Mouse (Mus musculus) liver, embryonic 11.5 days (tissue): ENCODE measurements around the gene Trip12. TPM values are rescaled to one million over a fixed set of nuclear protein-coding genes. Genes with fewer than 3 reads are reported as not detected.

ENCODE experiments used
- ATAC-seq: fragments of 200-750 bp; cut with Nextera tagmentation; replicated peaks from 2 replicates; pipeline ENCODE4 v1.8.0; 2017; ENCODE audit warnings: moderate number of reproducible peaks, mild to moderate bottlenecking, moderate TSS enrichment, moderate library complexity; ENCODE audit not compliant: low FRiP score
- DNase-seq: peaks from one replicate; pipeline ENCODE4 v3.0.0-alpha.2; 2017; ENCODE audit warnings: low spot score
- H3K27ac ChIP-seq: fragments of 300-500 bp; sonication (generic); 2 replicates; pipeline ENCODE4 v1.5.1; 2014; ENCODE audit warnings: mild to moderate bottlenecking, low read depth, low read length, control low read depth
- H3K27me3 ChIP-seq: fragments of 300-500 bp; sonication (generic); replicated peaks from 2 replicates; pipeline ENCODE4 v1.6.1; 2014; ENCODE audit warnings: low read length, mixed read lengths; ENCODE audit not compliant: control insufficient read depth, insufficient read depth
- H3K36me3 ChIP-seq: fragments of 300-500 bp; sonication (generic); 2 replicates; pipeline ENCODE4 v1.6.1; 2014; ENCODE audit warnings: mild to moderate bottlenecking, low read length, moderate library complexity, mixed read lengths; ENCODE audit not compliant: control insufficient read depth, insufficient read depth
- H3K4me1 ChIP-seq: fragments of 300-500 bp; sonication (generic); replicated peaks from 2 replicates; pipeline ENCODE4 v1.6.1; 2014; ENCODE audit warnings: low read length, mixed read lengths; ENCODE audit not compliant: control insufficient read depth, insufficient read depth
- H3K4me2 ChIP-seq: fragments of 300-500 bp; sonication (generic); 2 replicates; pipeline ENCODE4 v1.6.1; 2014; ENCODE audit warnings: mild to moderate bottlenecking, control low read depth, moderate library complexity
- H3K4me3 ChIP-seq: fragments of 300-500 bp; sonication (generic); 2 replicates; pipeline ENCODE4 v1.5.1; 2014; ENCODE audit warnings: low read depth, low read length, control low read depth
- H3K9ac ChIP-seq: fragments of 300-500 bp; sonication (generic); 2 replicates; pipeline ENCODE4 v1.6.1; 2014; ENCODE audit warnings: low read depth, low read length, control low read depth
- H3K9me3 ChIP-seq: fragments of 300-500 bp; sonication (generic); 2 replicates; pipeline ENCODE4 v1.6.1; 2016; ENCODE audit warnings: low read length, inconsistent platforms, mixed read lengths; ENCODE audit not compliant: control insufficient read depth
- WGBS: fragments of 180-500 bp; shearing (Covaris S2); extraction: QIAGEN DNeasy Blood & Tissue Kit; methylation state at CpG from one replicate; pipeline ENCODE4 v1.1.7; 2014; 5-methylcytosine and 5-hydroxymethylcytosine counted together
- polyA plus RNA-seq: library from polyadenylated mRNA; unstranded; fragments of >200 nt; fragmentation: Nextera tagmentation; extraction: Ambion mirVana; gene quantifications from 2 replicates; pipeline ENCODE4 v1.2.1, GENCODE M21; 2014

Gene Trip12
- polyA plus RNA-seq, 1 experiment from 2014 or later = 78.1 TPM

DNA sequence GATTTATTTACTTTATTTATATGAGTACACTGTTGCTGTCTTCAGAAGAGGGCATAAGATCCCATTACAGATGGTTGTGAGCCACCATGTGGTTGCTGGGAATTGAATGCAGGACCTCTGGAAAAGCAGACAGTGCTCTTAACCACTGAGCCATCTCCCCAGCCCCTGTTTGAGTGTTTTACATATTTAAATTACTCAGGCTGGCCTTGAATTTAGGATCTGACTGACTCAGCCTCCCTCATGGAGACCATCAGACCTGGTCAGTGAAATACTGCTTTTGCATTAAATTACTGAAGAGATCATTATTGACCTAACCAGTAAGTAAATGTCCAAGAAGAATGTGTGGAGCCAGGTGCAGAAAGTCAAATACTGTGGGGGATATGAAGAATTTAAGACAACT is 28.0 kb upstream of the Trip12 start:
- H3K36me3 ChIP-seq = no peaks in the 10 kb centered on the region
- DNase-seq (no peak), ATAC-seq (no peak)
- H3K4me3 ChIP-seq = no peak overlapping the region
- H3K9me3 ChIP-seq = no peaks in the 10 kb centered on the region
- no peak overlapping the region for H3K9ac ChIP-seq
- H3K4me1 ChIP-seq = peaks cover 4% of the 10 kb centered on the region; the same call in 1 of the 2 replicates
- no peak overlapping the region for H3K4me2 ChIP-seq
- H3K27ac ChIP-seq = no peak overlapping the region
- H3K27me3 ChIP-seq = no peaks in the 10 kb centered on the region

DNA sequence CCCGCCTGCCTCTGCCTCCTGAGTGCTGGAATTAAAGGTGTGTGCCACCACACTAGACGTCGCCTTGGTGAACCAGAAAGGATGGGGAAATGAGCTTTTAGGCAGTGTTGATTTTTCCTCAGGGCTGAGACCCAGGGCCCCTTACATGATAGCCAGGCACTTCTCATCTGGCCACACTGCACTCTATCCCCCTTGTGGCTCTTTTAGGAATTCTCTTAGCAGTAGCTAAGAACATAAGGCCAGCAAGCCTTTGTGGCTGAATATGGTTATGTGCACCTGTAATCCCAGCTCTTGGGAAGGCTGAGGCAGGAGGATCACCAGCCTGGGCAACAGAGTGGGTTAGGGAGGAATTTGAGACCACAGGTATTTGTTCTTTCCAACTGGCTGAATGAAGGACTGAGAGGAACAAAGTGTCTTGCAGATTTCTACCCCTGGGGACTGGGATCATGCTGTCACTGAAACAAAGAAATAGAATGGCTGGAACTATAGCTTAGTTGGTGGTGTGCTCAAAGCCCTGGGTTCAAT is 26.5 kb upstream of the Trip12 start:
- Histone ChIP-seq H3K4me3 (no peak overlapping the region), H3K36me3 (no peaks in the 10 kb centered on the region), H3K4me1 (no peaks in the 10 kb centered on the region), H3K27ac (no peak overlapping the region), H3K9me3 (no peaks in the 10 kb centered on the region), H3K4me2 (no peak overlapping the region), H3K9ac (no peak overlapping the region), H3K27me3 (no peaks in the 10 kb centered on the region)
- 95% methylated on average over 3 of the region's 3 CpGs for WGBS
- ATAC-seq = no peak
- no peak for DNase-seq

DNA sequence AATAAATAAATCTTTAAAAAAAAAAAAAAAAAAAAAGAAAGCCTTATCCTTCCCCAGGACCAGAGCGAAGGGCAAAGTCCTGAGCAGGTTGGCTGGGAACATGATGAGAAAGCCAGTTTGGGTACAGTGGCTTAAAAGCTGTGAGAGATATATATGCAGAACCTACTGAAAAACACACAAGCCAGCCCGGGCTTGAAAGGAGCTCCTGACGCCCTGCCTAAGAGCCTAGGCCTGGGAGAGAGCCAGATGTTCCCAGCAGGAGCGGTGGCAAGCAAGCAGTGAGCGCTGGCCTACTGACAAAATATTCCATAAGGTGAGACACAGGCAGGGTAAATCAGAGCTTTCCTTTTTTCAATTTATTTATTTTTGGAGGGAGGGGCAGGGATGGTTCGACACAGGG is 25.9 kb upstream of the Trip12 start:
- WGBS = 93% methylated on average over 6 of the region's 6 CpGs
- Histone ChIP-seq H3K9ac (no peak overlapping the region), H3K9me3 (no peaks in the 10 kb centered on the region), H3K27me3 (no peaks in the 10 kb centered on the region), H3K4me1 (peaks cover 2% of the 10 kb centered on the region; the same call in 1 of the 2 replicates), H3K36me3 (no peaks in the 10 kb centered on the region), H3K4me2 (no peak overlapping the region), H3K4me3 (no peak overlapping the region), H3K27ac (no peak overlapping the region)
- no peak for ATAC-seq
- no peak for DNase-seq

DNA sequence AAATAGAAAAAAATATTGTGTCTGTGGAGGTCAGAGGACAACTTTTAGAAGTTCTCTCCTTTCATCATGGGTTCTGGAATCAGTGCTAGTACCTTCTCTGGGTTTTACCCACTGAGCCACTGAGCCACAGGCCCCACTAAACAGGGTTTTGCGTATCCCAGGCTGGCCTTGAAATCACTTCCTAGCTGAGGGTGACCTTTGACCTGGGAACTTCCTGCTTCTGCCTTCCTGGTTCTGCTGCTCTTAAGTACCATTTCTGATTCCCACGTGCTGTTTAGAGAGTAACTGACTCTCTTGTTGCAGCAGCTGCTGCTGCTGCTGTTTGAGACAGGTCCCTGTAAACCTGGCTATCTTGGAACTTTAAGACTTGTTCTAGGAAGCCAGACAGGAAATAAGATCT is 24.3 kb upstream of the Trip12 start:
- Histone ChIP-seq H3K27me3 (no peaks in the 10 kb centered on the region), H3K4me2 (no peak overlapping the region), H3K9me3 (no peaks in the 10 kb centered on the region), H3K4me3 (no peak overlapping the region), H3K36me3 (no peaks in the 10 kb centered on the region), H3K4me1 (peaks cover 12% of the 10 kb centered on the region; the same call in 1 of the 2 replicates), H3K9ac (no peak overlapping the region), H3K27ac (no peak overlapping the region)
- no peak for ATAC-seq
- no peak for DNase-seq
- 53% methylated on average over 2 of the region's 2 CpGs for WGBS

DNA sequence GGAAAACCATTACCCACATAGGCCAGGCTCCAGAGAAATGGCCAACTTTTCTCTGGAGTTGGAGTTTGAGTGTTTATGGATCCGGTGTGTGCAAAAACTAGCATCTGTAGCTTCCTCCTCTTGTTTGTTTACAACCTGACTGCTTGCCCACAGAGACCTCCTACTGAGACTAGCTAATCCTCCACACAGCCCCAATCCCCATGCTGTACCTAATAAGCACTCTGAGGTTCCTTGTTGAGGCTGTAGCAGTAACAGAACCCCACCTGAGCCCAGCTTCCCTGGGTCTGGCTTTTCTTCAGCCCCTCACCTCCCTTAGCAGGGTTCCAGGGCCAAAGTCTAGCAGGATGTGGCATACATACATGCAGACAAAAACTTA is 20.9 kb upstream of the Trip12 start:
- no peak overlapping the region for H3K9ac ChIP-seq
- no peaks in the 10 kb centered on the region for H3K27me3 ChIP-seq
- no peaks in the 10 kb centered on the region for H3K9me3 ChIP-seq
- 56% methylated on average over 1 of the region's 1 CpGs for WGBS
- no peaks in the 10 kb centered on the region for H3K36me3 ChIP-seq
- H3K27ac ChIP-seq = no peak overlapping the region
- H3K4me3 ChIP-seq = no peak overlapping the region
- peaks cover 12% of the 10 kb centered on the region; the same call in 1 of the 2 replicates for H3K4me1 ChIP-seq
- H3K4me2 ChIP-seq = no peak overlapping the region
- ATAC-seq (no peak), DNase-seq (no peak)

DNA sequence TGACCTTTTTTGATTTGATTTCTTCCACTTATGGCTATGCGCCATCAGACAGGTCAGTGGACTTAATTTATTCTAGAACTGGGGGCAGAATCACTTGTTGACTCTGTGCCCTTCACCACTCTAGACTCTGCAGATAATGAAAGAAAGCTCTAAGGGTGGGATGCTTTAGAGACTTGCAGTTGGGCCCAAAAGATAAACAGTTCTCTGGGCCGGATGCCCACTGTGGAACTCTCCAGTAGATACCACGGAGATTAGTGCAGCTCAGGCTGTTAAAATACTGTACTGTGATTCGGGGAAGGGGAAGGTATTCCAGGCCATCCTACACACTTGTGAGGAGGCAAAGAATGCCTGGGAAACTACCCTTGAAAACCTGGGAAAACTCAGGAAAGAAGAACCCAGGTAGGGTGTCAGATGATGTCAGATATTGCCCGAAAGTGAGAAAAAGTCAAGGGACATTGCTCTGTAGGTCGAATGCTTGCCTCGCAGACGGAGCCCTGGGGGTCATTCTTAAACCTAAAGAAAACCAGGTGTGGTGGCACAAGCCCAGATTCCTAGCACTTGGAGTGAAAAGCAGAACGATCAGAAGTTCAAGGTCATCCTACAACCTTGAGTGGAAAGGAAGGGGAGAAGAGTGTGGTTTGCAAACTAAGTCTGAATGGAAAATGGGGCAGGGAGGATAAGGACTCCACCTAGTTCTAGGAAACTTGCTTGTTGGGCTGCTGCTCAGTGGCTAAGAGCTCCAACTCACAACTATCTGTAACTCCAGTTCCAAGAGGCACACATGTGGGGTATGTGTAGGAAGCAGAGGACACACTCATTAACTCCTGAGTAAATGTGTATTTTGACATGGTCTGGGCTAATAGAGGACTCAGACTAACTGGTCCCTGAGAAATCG is 20.3 kb upstream of the Trip12 start:
- Histone ChIP-seq H3K27ac (no peak overlapping the region), H3K4me2 (no peak overlapping the region)

DNA sequence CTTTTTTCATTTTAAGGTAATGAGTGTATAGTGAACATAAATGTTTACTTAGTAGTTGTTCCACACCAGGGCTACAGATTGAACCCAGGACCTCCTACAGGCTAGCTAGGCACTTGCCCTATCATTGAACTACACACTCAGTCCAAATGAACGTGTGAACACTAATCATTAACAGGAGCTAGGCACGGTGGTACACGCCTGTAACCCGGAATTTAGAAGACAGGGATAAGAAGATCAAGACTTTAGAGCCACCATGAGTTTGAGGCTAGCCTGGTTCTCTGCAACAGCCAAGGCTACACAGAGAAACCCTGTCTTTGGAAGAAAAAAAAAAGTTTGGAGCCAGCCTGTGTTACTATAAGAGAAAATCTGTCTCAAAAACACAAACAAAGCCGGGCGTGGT is 19.3 kb upstream of the Trip12 start:
- Histone ChIP-seq H3K4me2 (no peak overlapping the region), H3K4me1 (peaks cover 12% of the 10 kb centered on the region; the same call in 1 of the 2 replicates), H3K9ac (no peak overlapping the region), H3K36me3 (no peaks in the 10 kb centered on the region), H3K27ac (no peak overlapping the region), H3K9me3 (no peaks in the 10 kb centered on the region), H3K27me3 (no peaks in the 10 kb centered on the region), H3K4me3 (no peak overlapping the region)
- WGBS = 81% methylated on average over 6 of the region's 6 CpGs
- DNase-seq = no peak
- ATAC-seq = no peak

More for the DNA sequence above, 20.3 kb upstream of the Trip12 start:
- Histone ChIP-seq H3K9ac (no peak overlapping the region), H3K36me3 (no peaks in the 10 kb centered on the region), H3K27me3 (no peaks in the 10 kb centered on the region), H3K4me3 (no peak overlapping the region), H3K9me3 (no peaks in the 10 kb centered on the region), H3K4me1 (peaks cover 12% of the 10 kb centered on the region; the same call in 1 of the 2 replicates)
- 63% methylated on average over 10 of the region's 10 CpGs for WGBS
- ATAC-seq (peak; percentile 77), DNase-seq (no peak)

DNA sequence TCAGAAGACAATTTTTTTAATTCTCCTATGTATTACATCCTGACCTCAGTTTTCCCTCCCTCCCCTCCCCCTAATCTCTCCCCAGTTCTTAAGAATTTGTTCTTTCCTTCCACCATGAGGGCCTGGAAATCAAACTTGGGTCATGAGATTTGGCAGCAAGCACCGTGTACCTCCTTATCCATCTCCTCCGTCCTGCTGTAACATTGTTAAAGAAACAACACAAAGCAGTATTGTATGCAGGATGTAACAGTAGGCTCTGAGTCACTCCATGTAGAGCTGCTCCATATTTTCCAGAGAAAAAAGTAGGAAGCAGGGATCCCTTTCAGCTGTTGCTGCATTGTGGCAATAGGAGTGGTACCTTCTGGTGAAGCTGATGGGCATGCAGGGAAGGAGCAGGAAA is 15.4 kb upstream of the Trip12 start:
- DNase-seq (no peak), ATAC-seq (no peak)
- H3K9ac ChIP-seq = no peak overlapping the region
- H3K36me3 ChIP-seq = no peaks in the 10 kb centered on the region
- no peaks in the 10 kb centered on the region for H3K27me3 ChIP-seq
- H3K4me1 ChIP-seq = peaks cover 24% of the 10 kb centered on the region
- no peak overlapping the region for H3K4me2 ChIP-seq
- no peak overlapping the region for H3K4me3 ChIP-seq
- 81% methylated on average over 2 of the region's 2 CpGs for WGBS
- H3K27ac ChIP-seq = no peak overlapping the region
- no peaks in the 10 kb centered on the region for H3K9me3 ChIP-seq

DNA sequence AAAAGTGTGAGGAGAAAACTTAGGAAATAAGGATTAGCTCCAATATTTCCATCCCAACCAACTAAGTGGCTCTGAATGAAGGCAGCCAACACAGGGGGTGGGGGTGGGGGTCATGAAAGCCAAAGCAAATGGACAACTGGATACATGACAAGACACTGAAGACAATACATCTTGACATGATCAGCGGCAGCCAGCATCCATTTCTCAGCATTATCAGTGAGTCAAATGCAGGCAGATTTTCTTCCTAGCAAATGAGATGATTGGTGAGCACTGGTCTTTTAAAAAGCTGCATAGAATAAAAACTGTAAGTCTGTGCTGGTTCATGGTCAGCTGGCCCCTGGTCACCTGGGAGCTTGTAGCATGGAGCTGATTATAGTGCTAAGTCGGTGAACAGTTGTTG is 14.7 kb upstream of the Trip12 start:
- Histone ChIP-seq H3K36me3 (no peaks in the 10 kb centered on the region), H3K4me3 (no peak overlapping the region), H3K9me3 (no peaks in the 10 kb centered on the region), H3K27me3 (no peaks in the 10 kb centered on the region), H3K27ac (no peak overlapping the region), H3K4me2 (no peak overlapping the region), H3K4me1 (peaks cover 18% of the 10 kb centered on the region), H3K9ac (no peak overlapping the region)
- no peak for ATAC-seq
- DNase-seq = no peak
- WGBS = 88% methylated on average over 2 of the region's 2 CpGs
